Mouse (Mus musculus) lung, adult 2 months (tissue): ENCODE measurements around the gene B430218F22Rik.

ENCODE experiments used
- CTCF ChIP-seq: fragments of 200-500 bp; IDR thresholded peaks from 2 replicates; pipeline ENCODE4 v1.5.1; 2011; ENCODE audit warnings: mild to moderate bottlenecking, low read length, control low read depth; ENCODE audit not compliant: insufficient read depth
- POLR2A ChIP-seq: fragments of 200-500 bp; IDR thresholded peaks from 2 replicates; pipeline ENCODE4 v1.6.1; 2011; ENCODE audit warnings: low read depth, mild to moderate bottlenecking, control low read depth, low read length, borderline replicate concordance; ENCODE audit errors: extremely low read depth

- TF ChIP-seq CTCF (no peak), POLR2A (no peak)
These were observed 23.1 kb upstream of the B430218F22Rik start for GRCm38 (mm10) chr13:118363342-118363741.
